Mouse (Mus musculus) MEL (cell line): ENCODE measurements at regions not wholly inside any gene's neighbourhood (a gene's known extent, or its start where the extent isn't known, plus 50 kb on each side); places are given as distances from the start of the nearest gene placed in this dataset.

Source experiments
- DNase-seq: peaks from one replicate; pipeline ENCODE4 v3.0.0; 2011; ENCODE audit warnings: low read depth, low spot score
- H3K27ac ChIP-seq: 2 replicates; pipeline ENCODE4 v1.5.1; 2012; ENCODE audit warnings: low read depth, mild to moderate bottlenecking, control low read depth, low read length, moderate library complexity; ENCODE audit not compliant: control insufficient read depth
- H3K27me3 ChIP-seq, 2 experiments: fragments of 150-350 bp in 1 of 2; sonication (generic) in 1 of 2; 2 replicates each; pipeline ENCODE4 v1.6.1; 2012; ENCODE audit warnings: low read length in 2 of 2, mild to moderate bottlenecking in 2 of 2, improper control_type of control experiment in 1 of 2, moderate library complexity in 1 of 2; ENCODE audit not compliant: insufficient read depth in 2 of 2, control insufficient read depth in 1 of 2
- H3K36me3 ChIP-seq, 2 experiments: 2 replicates each; pipeline ENCODE4 v1.6.1; 2012 to 2014; ENCODE audit warnings: low read length in 2 of 2, improper control_type of control experiment in 1 of 2, inconsistent platforms in 1 of 2, mild to moderate bottlenecking in 1 of 2; ENCODE audit not compliant: insufficient read depth in 2 of 2, control insufficient read depth in 1 of 2
- H3K4me1 ChIP-seq, 2 experiments: fragments of 150-350 bp in 1 of 2; sonication (generic) in 1 of 2; 2 replicates each; pipeline ENCODE4 v1.6.1; 2012; ENCODE audit warnings: low read length in 2 of 2, improper control_type of control experiment in 1 of 2, mild to moderate bottlenecking in 1 of 2; ENCODE audit not compliant: insufficient read depth in 2 of 2, control insufficient read depth in 1 of 2
- H3K4me3 ChIP-seq, 2 experiments: fragments of 150-350 bp in 1 of 2; sonication (generic) in 1 of 2; 2 replicates each; pipeline ENCODE4 v1.5.1; 2012; ENCODE audit warnings: low read depth in 2 of 2, low read length in 2 of 2, mild to moderate bottlenecking in 2 of 2, moderate library complexity in 2 of 2, control low read depth in 1 of 2, improper control_type of control experiment in 1 of 2; ENCODE audit not compliant: control insufficient read depth in 1 of 2, insufficient read depth in 1 of 2
- H3K79me2 ChIP-seq: 2 replicates; pipeline ENCODE4 v1.6.1; 2012; ENCODE audit warnings: mild to moderate bottlenecking, low read length, moderate library complexity; ENCODE audit not compliant: control insufficient read depth, poor library complexity, insufficient read depth
- H3K9ac ChIP-seq: 2 replicates; pipeline ENCODE4 v1.6.1; 2012; ENCODE audit warnings: low read depth, mild to moderate bottlenecking, control low read depth, low read length, moderate library complexity; ENCODE audit not compliant: control insufficient read depth, poor library complexity, severe bottlenecking
- H3K9me3 ChIP-seq: fragments of 150-350 bp; sonication (generic); replicated peaks from 2 replicates; pipeline ENCODE4 v1.6.1; 2012; ENCODE audit warnings: mild to moderate bottlenecking, low read length, improper control_type of control experiment, moderate library complexity; ENCODE audit not compliant: insufficient read depth
- CHD1 ChIP-seq: IDR thresholded peaks from 2 replicates; pipeline ENCODE4 v1.6.1; 2012; ENCODE audit warnings: low read depth, mild to moderate bottlenecking, inconsistent platforms, low read length, improper control_type of control experiment
- CHD2 ChIP-seq: IDR thresholded peaks from 2 replicates; pipeline ENCODE4 v1.6.1; 2011; ENCODE audit warnings: low read length, improper control_type of control experiment
- CTCF ChIP-seq, 3 experiments: IDR thresholded peaks in 2 of 3; conservative IDR thresholded peaks in 1 of 3; 2 replicates each; pipeline ENCODE4 v1.5.1; 2011 to 2012; ENCODE audit warnings: low read length in 3 of 3, low read depth in 2 of 3, mild to moderate bottlenecking in 2 of 3, improper control_type of control experiment in 1 of 3, inconsistent platforms in 1 of 3, mixed read lengths in 1 of 3, moderate library complexity in 1 of 3; ENCODE audit not compliant: control insufficient read depth in 1 of 3, insufficient read depth in 1 of 3, poor library complexity in 1 of 3, severe bottlenecking in 1 of 3
- EP300 ChIP-seq, 2 experiments: IDR thresholded peaks; 2 replicates each; pipeline ENCODE4 v1.6.1; 2011; ENCODE audit warnings: improper control_type of control experiment in 2 of 2, low read length in 2 of 2, low read depth in 1 of 2, mild to moderate bottlenecking in 1 of 2
- ETS1 ChIP-seq: IDR thresholded peaks from 2 replicates; pipeline ENCODE4 v1.6.1; 2012; ENCODE audit warnings: low read depth, mild to moderate bottlenecking, inconsistent platforms, low read length, improper control_type of control experiment, moderate library complexity
- GATA1 ChIP-seq: IDR thresholded peaks from 2 replicates; pipeline ENCODE4 v1.6.1; 2011; ENCODE audit warnings: low read depth, low read length, improper control_type of control experiment
- HCFC1 ChIP-seq: IDR thresholded peaks from 2 replicates; pipeline ENCODE4 v1.6.1; 2012; ENCODE audit warnings: low read depth, mild to moderate bottlenecking, inconsistent platforms, low read length, improper control_type of control experiment, moderate library complexity
- KAT2A ChIP-seq: conservative IDR thresholded peaks from 2 replicates; pipeline ENCODE4 v1.6.1; 2012; ENCODE audit warnings: low read depth, low read length, improper control_type of control experiment, inconsistent platforms
- MAFK ChIP-seq: IDR thresholded peaks from 2 replicates; pipeline ENCODE4 v1.6.1; 2011; ENCODE audit warnings: low read depth, mild to moderate bottlenecking, low read length, improper control_type of control experiment, borderline replicate concordance
- MAX ChIP-seq: IDR thresholded peaks from 2 replicates; pipeline ENCODE4 v1.6.1; 2011; ENCODE audit warnings: low read length, improper control_type of control experiment
- MAZ ChIP-seq: IDR thresholded peaks from 2 replicates; pipeline ENCODE4 v1.6.1; 2012; ENCODE audit warnings: low read depth, mild to moderate bottlenecking, inconsistent platforms, low read length, improper control_type of control experiment
- MXI1 ChIP-seq: IDR thresholded peaks from 2 replicates; pipeline ENCODE4 v1.6.1; 2011; ENCODE audit warnings: mild to moderate bottlenecking, low read depth, low read length, improper control_type of control experiment
- MYB ChIP-seq: IDR thresholded peaks from 2 replicates; pipeline ENCODE4 v1.6.1; 2011; ENCODE audit warnings: mild to moderate bottlenecking, low read depth, low read length, improper control_type of control experiment
- NELFE ChIP-seq: IDR thresholded peaks from 2 replicates; pipeline ENCODE4 v1.6.1; 2011; ENCODE audit warnings: low read depth, low read length, improper control_type of control experiment
- POLR2A ChIP-seq, 2 experiments: IDR thresholded peaks; 2 replicates each; pipeline ENCODE4 v1.6.1; 2011 to 2012; ENCODE audit warnings: low read length in 2 of 2, mild to moderate bottlenecking in 2 of 2, control low read depth in 1 of 2, improper control_type of control experiment in 1 of 2, low read depth in 1 of 2, moderate library complexity in 1 of 2; ENCODE audit not compliant: control insufficient read depth in 1 of 2, insufficient read depth in 1 of 2, poor library complexity in 1 of 2
- POLR2AphosphoS2 ChIP-seq: IDR thresholded peaks from 2 replicates; pipeline ENCODE4 v1.6.1; 2011; ENCODE audit warnings: low read length, improper control_type of control experiment
- POLR2AphosphoS5 ChIP-seq: IDR thresholded peaks from 2 replicates; pipeline ENCODE4 v1.6.1; 2012; ENCODE audit warnings: low read depth, borderline replicate concordance, mild to moderate bottlenecking, inconsistent platforms, low read length, moderate library complexity, mixed read lengths
- TAL1 ChIP-seq: IDR thresholded peaks from 2 replicates; pipeline ENCODE4 v1.6.1; 2012; ENCODE audit warnings: mild to moderate bottlenecking, inconsistent platforms, low read length, moderate library complexity, mixed read lengths
- TBP ChIP-seq: IDR thresholded peaks from 2 replicates; pipeline ENCODE4 v1.8.0; 2011; ENCODE audit warnings: low read depth, low read length, improper control_type of control experiment
- TCF12 ChIP-seq: IDR thresholded peaks from 2 replicates; pipeline ENCODE4 v1.6.1; 2014; ENCODE audit warnings: low read depth, mild to moderate bottlenecking, inconsistent platforms, low read length, improper control_type of control experiment, moderate library complexity
- USF1 ChIP-seq: IDR thresholded peaks from 2 replicates; pipeline ENCODE4 v1.6.1; 2014; ENCODE audit warnings: low read depth, mild to moderate bottlenecking, inconsistent platforms, low read length, improper control_type of control experiment, moderate library complexity
- USF2 ChIP-seq, 2 experiments: IDR thresholded peaks; 2 replicates each; pipeline ENCODE4 v1.6.1; 2011 to 2012; ENCODE audit warnings: improper control_type of control experiment in 2 of 2, low read length in 2 of 2, borderline replicate concordance in 1 of 2, inconsistent platforms in 1 of 2, low read depth in 1 of 2, mild to moderate bottlenecking in 1 of 2; ENCODE audit not compliant: insufficient read depth in 1 of 2
- ZMIZ1 ChIP-seq: IDR thresholded peaks from 2 replicates; pipeline ENCODE4 v1.6.1; 2012; ENCODE audit warnings: low read depth, mild to moderate bottlenecking, inconsistent platforms, low read length, improper control_type of control experiment, moderate library complexity
- ZNF384 ChIP-seq: IDR thresholded peaks from 2 replicates; pipeline ENCODE4 v1.6.1; 2012; ENCODE audit warnings: low read depth, mild to moderate bottlenecking, inconsistent platforms, low read length, improper control_type of control experiment

DNA sequence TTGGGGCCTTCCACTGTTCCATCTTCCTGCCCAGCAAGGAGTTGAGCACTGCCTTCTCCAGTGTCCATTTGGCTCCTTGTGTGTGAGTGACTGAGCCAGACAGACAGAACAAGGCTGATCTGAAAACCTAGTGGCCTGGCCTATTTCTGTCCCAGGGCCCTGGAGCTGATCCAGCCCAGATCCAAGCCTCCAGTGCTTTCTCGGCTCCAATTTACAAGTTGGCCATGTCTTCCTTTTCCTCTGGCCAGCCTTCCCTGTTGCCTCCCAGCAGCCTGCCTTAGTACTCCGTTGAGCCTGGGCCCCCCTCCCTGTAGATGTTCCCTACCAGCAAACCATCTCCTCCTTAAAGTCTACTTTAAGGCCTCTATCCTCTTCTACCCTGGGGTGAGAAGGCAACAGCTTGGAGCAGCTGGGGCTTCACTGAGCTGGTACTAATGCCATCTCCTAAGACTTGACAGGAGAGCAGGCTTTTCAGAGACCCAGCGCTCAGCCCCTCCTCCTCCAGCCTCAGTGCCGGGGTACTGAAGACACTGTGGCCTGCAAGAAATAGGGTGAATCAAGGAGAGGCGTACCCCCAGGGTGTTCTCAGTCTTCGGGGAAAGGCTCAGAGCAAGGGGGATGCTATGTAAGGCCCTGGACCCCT is 101.7 kb downstream of the Pja1 start:
- H3K27ac ChIP-seq: no peak overlapping the region
- H3K36me3 ChIP-seq: no peaks in the 10 kb centered on the region
- H3K27me3 ChIP-seq: no peaks in the 10 kb centered on the region; a peak in 1 of 4 replicates
- DNase-seq: no peak
- H3K4me1 ChIP-seq: no peaks in the 10 kb centered on the region
- no peaks in the 10 kb centered on the region for H3K9me3 ChIP-seq
- no peak overlapping the region for H3K9ac ChIP-seq
- H3K79me2 ChIP-seq: no peaks in the 10 kb centered on the region
- TF ChIP-seq USF2 (IDR thresholded peaks at IDR 0.05; ENCODE audit: borderline replicate concordance in 1 of 2, insufficient read depth in 1 of 2, low read depth in 1 of 2, low read length in 2 of 2) (no peak), POLR2AphosphoS5 (no peak), EP300 (IDR thresholded peaks at IDR 0.05; ENCODE audit: low read depth in 1 of 2, low read length in 2 of 2) (no peak), TCF12 (no peak), TAL1 (no peak), USF1 (no peak), CHD2 (no peak), NELFE (no peak), TBP (no peak), HCFC1 (no peak)
- no peak overlapping the region for H3K4me3 ChIP-seq

- no peaks in the 10 kb centered on the region for H3K9me3 ChIP-seq
- H3K27ac ChIP-seq: no peak overlapping the region
- H3K4me1 ChIP-seq: no peaks in the 10 kb centered on the region
- no peaks in the 10 kb centered on the region for H3K36me3 ChIP-seq
- DNase-seq: no peak
- H3K9ac ChIP-seq: no peak overlapping the region
- no peak overlapping the region for H3K4me3 ChIP-seq
- no peak for TF ChIP-seq ZNF384
- TF ChIP-seq TAL1: no peak
- TF ChIP-seq MXI1: no peak
- no peak for TF ChIP-seq NELFE
- no peak for TF ChIP-seq CHD2
- no peak for TF ChIP-seq POLR2A (IDR thresholded peaks at IDR 0.05; ENCODE audit: control insufficient read depth in 1 of 2, insufficient read depth in 1 of 2, low read depth in 1 of 2, low read length in 2 of 2, poor library complexity in 1 of 2)
- H3K79me2 ChIP-seq: no peaks in the 10 kb centered on the region
- no peaks in the 10 kb centered on the region for H3K27me3 ChIP-seq
Observed at GRCm38 (mm10) chrX:99364072-99364471, 107.0 kb downstream of the Pja1 start.

DNA sequence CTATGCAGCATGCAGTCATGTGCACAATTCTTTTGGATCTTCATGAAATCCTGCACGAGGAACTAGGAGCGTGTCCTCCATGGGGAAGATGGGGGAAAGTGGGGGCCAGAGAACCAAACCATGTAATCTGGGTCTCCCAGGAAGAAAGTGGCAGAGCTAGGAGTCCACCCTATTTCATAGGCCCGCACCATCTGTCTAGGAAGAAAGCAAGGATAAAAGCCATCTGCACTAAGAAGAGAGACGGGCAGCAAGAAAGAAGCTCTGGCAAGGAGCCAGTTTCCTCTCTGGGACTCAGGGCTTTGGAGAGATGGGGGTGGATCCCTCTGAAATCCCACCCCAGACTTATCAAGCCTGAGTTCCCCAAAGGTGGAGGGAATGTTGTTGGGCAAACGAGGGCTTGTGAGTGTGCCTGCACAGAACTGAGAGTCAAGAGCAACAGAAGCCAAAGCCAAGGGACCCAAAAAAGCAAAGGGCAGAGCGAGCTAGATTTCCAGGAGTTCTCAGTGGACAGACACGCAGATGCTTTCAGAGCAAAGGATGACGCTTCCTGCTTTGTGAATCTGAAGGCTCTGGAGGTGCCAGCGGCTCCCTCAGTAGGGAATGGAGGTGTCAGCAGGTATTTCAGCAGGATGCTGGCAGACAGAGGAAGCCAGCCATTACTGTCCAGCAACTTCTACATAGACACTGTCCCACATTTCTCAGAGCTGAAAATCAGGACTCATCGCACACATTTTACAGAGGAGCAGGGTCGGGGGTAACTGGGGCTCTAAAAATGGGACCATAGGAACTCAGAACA is 110.8 kb downstream of the Pja1 start:
- Histone ChIP-seq H3K36me3 (no peaks in the 10 kb centered on the region), H3K4me1 (no peaks in the 10 kb centered on the region), H3K27me3 (no peaks in the 10 kb centered on the region), H3K9me3 (no peaks in the 10 kb centered on the region), H3K4me3 (no peak overlapping the region), H3K79me2 (no peaks in the 10 kb centered on the region)
- no peak for DNase-seq
- TF ChIP-seq POLR2AphosphoS2 (no peak), ETS1 (no peak), MAFK (no peak), MAX (no peak), GATA1 (no peak), MYB (no peak), MAZ (no peak), ZMIZ1 (no peak), KAT2A (no peak), CTCF (IDR thresholded peaks at IDR 0.05 in 2 of 3, conservative IDR thresholded peaks at IDR 0.05 in 1 of 3; ENCODE audit: control insufficient read depth in 1 of 3, insufficient read depth in 1 of 3, low read depth in 2 of 3, low read length in 3 of 3, poor library complexity in 1 of 3, severe bottlenecking in 1 of 3) (no peak), CHD1 (no peak), HCFC1 (no peak)
- TF ChIP-seq, all 39 proteins: peak for 0
- no peak overlapping the region for H3K9ac ChIP-seq
- no peak overlapping the region for H3K27ac ChIP-seq
